In genomic region chr9:35135575-35135974, GRCm38 (mm10) we compare ENCODE assay signal across 11 mouse cellular contexts. TPM values are rescaled to one million over a fixed set of nuclear protein-coding genes. Genes with fewer than 3 reads are reported as not detected.
DNase-seq lines count a peak whose midpoint lies in the region; ATAC-seq and TF ChIP-seq lines count a peak whose summit lies in the region.
"Had no signal": no experiment of that assay in that cellular context is flagged by ENCODE, and none has a peak within 500 bp of the region (broad histone marks: within the 10 kb centered on the region; RNA-seq: fewer than 3 reads in every experiment).

No protein-coding gene starts in this region.

- DNase-seq in heart, adult 9 months (ENCODE audit: low spot score in 2 of 2), result no peak
- DNase-seq in liver, embryonic 13.5 days, result no peak
- DNase-seq in liver, embryonic 11.5 days (ENCODE audit: low spot score), result no peak
- peak; percentile 12 for DNase-seq in MEL (ENCODE audit: low read depth, low spot score)
- peak; percentile 69 to 71 for DNase-seq in cerebellum, postnatal 10 days
- DNase-seq in limb, embryonic 10.5 days (ENCODE audit: low spot score), result no peak
- DNase-seq: gastrocnemius, postnatal 14 days; thymus, adult 18-20 months had no signal

- H3K9me3 ChIP-seq in heart, embryonic 11.5 days (replicated peaks; ENCODE audit: control insufficient read depth, low read length), result no peaks in the 10 kb centered on the region
- H3K9me3 ChIP-seq in liver, embryonic 13.5 days (replicated peaks), result no peaks in the 10 kb centered on the region
- no peaks in the 10 kb centered on the region for H3K9me3 ChIP-seq in liver, embryonic 11.5 days (ENCODE audit: control insufficient read depth, low read length)
- H3K9me3 ChIP-seq in MEL (replicated peaks; ENCODE audit: insufficient read depth, low read length), result no peaks in the 10 kb centered on the region
- H3K9me3 ChIP-seq in forebrain, embryonic 16.5 days (ENCODE audit: control insufficient read depth, low read length), result no peaks in the 10 kb centered on the region
- no peaks in the 10 kb centered on the region for H3K9me3 ChIP-seq in limb, embryonic 10.5 days (replicated peaks)
- H3K9me3 ChIP-seq: intestine, embryonic 15.5 days had no signal

- no peak for ATAC-seq in heart, embryonic 11.5 days (replicated peaks; ENCODE audit: insufficient number of reproducible peaks, low FRiP score, low TSS enrichment)
- ATAC-seq in liver, embryonic 13.5 days (ENCODE audit: low read depth), result no peak
- no peak for ATAC-seq in liver, embryonic 11.5 days (replicated peaks; ENCODE audit: low FRiP score)
- ATAC-seq in forebrain, embryonic 16.5 days, result no peak
- ATAC-seq: intestine, embryonic 15.5 days had no signal

- no peaks in the 10 kb centered on the region for H3K27me3 ChIP-seq in heart, embryonic 11.5 days (ENCODE audit: control insufficient read depth, insufficient read depth, low read length)
- H3K27me3 ChIP-seq in liver, embryonic 13.5 days, result no peaks in the 10 kb centered on the region
- H3K27me3 ChIP-seq in liver, embryonic 11.5 days (replicated peaks; ENCODE audit: control insufficient read depth, insufficient read depth, low read length), result no peaks in the 10 kb centered on the region
- H3K27me3 ChIP-seq in MEL (ENCODE audit: control insufficient read depth in 1 of 2, insufficient read depth in 2 of 2, low read length in 2 of 2), result no peaks in the 10 kb centered on the region
- H3K27me3 ChIP-seq in forebrain, embryonic 16.5 days (replicated peaks; ENCODE audit: control insufficient read depth, insufficient read depth, low read length), result no peaks in the 10 kb centered on the region
- no peaks in the 10 kb centered on the region for H3K27me3 ChIP-seq in limb, embryonic 10.5 days (ENCODE audit: low read depth, poor library complexity, severe bottlenecking)
- H3K27me3 ChIP-seq: intestine, embryonic 15.5 days had no signal

- no peak for TF ChIP-seq EP300 in MEL (IDR thresholded peaks at IDR 0.05; ENCODE audit: low read depth in 1 of 2, low read length in 2 of 2)

- no peak overlapping the region for H3K9ac ChIP-seq in heart, embryonic 11.5 days (ENCODE audit: low read depth, low read length)
- H3K9ac ChIP-seq in liver, embryonic 13.5 days, result no peak overlapping the region
- no peak overlapping the region for H3K9ac ChIP-seq in liver, embryonic 11.5 days (ENCODE audit: low read depth, low read length)
- no peak overlapping the region for H3K9ac ChIP-seq in MEL (ENCODE audit: control insufficient read depth, low read depth, low read length, poor library complexity, severe bottlenecking)
- no peak overlapping the region for H3K9ac ChIP-seq in forebrain, embryonic 16.5 days (replicated peaks; ENCODE audit: low read depth, low read length)
- H3K9ac ChIP-seq: intestine, embryonic 15.5 days had no signal

- 0 out of 2 replicates have a peak, but pooled peaks cover 2% of the 10 kb centered on the region for H3K36me3 ChIP-seq in heart, embryonic 11.5 days (ENCODE audit: control insufficient read depth, insufficient read depth, low read length)
- H3K36me3 ChIP-seq in liver, embryonic 13.5 days, result peaks cover 17% of the 10 kb centered on the region; the same call in 1 of the 2 replicates
- H3K36me3 ChIP-seq in liver, embryonic 11.5 days (ENCODE audit: control insufficient read depth, insufficient read depth, low read length), result 0 out of 2 replicates have a peak, but pooled peaks cover 2% of the 10 kb centered on the region
- no peaks in the 10 kb centered on the region; a peak in 1 of 4 replicates for H3K36me3 ChIP-seq in MEL (ENCODE audit: control insufficient read depth in 1 of 2, insufficient read depth in 2 of 2, low read length in 2 of 2)
- no peaks in the 10 kb centered on the region for H3K36me3 ChIP-seq in forebrain, embryonic 16.5 days (ENCODE audit: control insufficient read depth, insufficient read depth)
- H3K36me3 ChIP-seq in limb, embryonic 10.5 days, result peaks cover 7% of the 10 kb centered on the region; the same call in 1 of the 2 replicates

- TF ChIP-seq POLR2A in MEL (IDR thresholded peaks at IDR 0.05; ENCODE audit: control insufficient read depth in 1 of 2, insufficient read depth in 1 of 2, low read depth in 1 of 2, low read length in 2 of 2, poor library complexity in 1 of 2), result no peak

- H3K4me2 ChIP-seq in heart, embryonic 11.5 days, result no peak overlapping the region
- no peak overlapping the region for H3K4me2 ChIP-seq in liver, embryonic 13.5 days
- H3K4me2 ChIP-seq in liver, embryonic 11.5 days, result no peak overlapping the region
- H3K4me2 ChIP-seq in forebrain, embryonic 16.5 days (ENCODE audit: low read length), result no peak overlapping the region
- H3K4me2 ChIP-seq: intestine, embryonic 15.5 days had no signal

- H3K79me2 ChIP-seq in MEL (ENCODE audit: control insufficient read depth, insufficient read depth, low read length, poor library complexity), result no peaks in the 10 kb centered on the region

- 60% methylated on average over 6 of the region's 6 CpGs for WGBS in heart, embryonic 11.5 days (ENCODE audit: insufficient replicate concordance)
- 70% methylated on average over 6 of the region's 6 CpGs for WGBS in liver, embryonic 13.5 days (ENCODE audit: insufficient replicate concordance)
- 74% methylated on average over 6 of the region's 6 CpGs for WGBS in liver, embryonic 11.5 days
- 73% methylated on average over 6 of the region's 6 CpGs for WGBS in forebrain, embryonic 16.5 days
- WGBS in limb, embryonic 10.5 days, result 83% methylated on average over 6 of the region's 6 CpGs

- TF ChIP-seq RAD21 in MEL (IDR thresholded peaks at IDR 0.05; ENCODE audit: low read depth, low read length), result no peak

- no peak for TF ChIP-seq CTCF in MEL (IDR thresholded peaks at IDR 0.05 in 2 of 3, conservative IDR thresholded peaks at IDR 0.05 in 1 of 3; ENCODE audit: control insufficient read depth in 1 of 3, insufficient read depth in 1 of 3, low read depth in 2 of 3, low read length in 3 of 3, poor library complexity in 1 of 3, severe bottlenecking in 1 of 3)

- peak overlapping the region; percentile 15; the same call in 1 of the 2 replicates for H3K27ac ChIP-seq in heart, embryonic 11.5 days (ENCODE audit: low read depth, low read length)
- H3K27ac ChIP-seq in liver, embryonic 13.5 days, result 0 out of 2 replicates have a peak overlapping the region, but pooled peaks have one; percentile 7
- H3K27ac ChIP-seq in liver, embryonic 11.5 days (ENCODE audit: low read depth, low read length), result no peak overlapping the region
- H3K27ac ChIP-seq in MEL (ENCODE audit: control insufficient read depth, low read depth, low read length), result no peak overlapping the region
- no peak overlapping the region for H3K27ac ChIP-seq in forebrain, embryonic 16.5 days (ENCODE audit: low read length)
- no peak overlapping the region for H3K27ac ChIP-seq in limb, embryonic 10.5 days
- H3K27ac ChIP-seq: intestine, embryonic 15.5 days had no signal

- no peak overlapping the region for H3K4me3 ChIP-seq in heart, embryonic 11.5 days (ENCODE audit: low read depth, low read length)
- no peak overlapping the region for H3K4me3 ChIP-seq in liver, embryonic 13.5 days (replicated peaks)
- H3K4me3 ChIP-seq in liver, embryonic 11.5 days (ENCODE audit: low read depth, low read length), result no peak overlapping the region
- no peak overlapping the region for H3K4me3 ChIP-seq in MEL (ENCODE audit: control insufficient read depth in 1 of 2, insufficient read depth in 1 of 2, low read depth in 2 of 2, low read length in 2 of 2)
- H3K4me3 ChIP-seq in forebrain, embryonic 16.5 days (replicated peaks; ENCODE audit: low read length), result no peak overlapping the region
- H3K4me3 ChIP-seq in limb, embryonic 10.5 days, result no peak overlapping the region
- H3K4me3 ChIP-seq: intestine, embryonic 15.5 days had no signal

- H3K4me1 ChIP-seq in heart, embryonic 11.5 days (ENCODE audit: control insufficient read depth, insufficient read depth, low read length), result peaks cover 14% of the 10 kb centered on the region
- H3K4me1 ChIP-seq in liver, embryonic 13.5 days (replicated peaks), result peaks cover 32% of the 10 kb centered on the region
- no peaks in the 10 kb centered on the region; the same call in 1 of the 2 replicates for H3K4me1 ChIP-seq in liver, embryonic 11.5 days (replicated peaks; ENCODE audit: control insufficient read depth, insufficient read depth, low read length)
- no peaks in the 10 kb centered on the region for H3K4me1 ChIP-seq in MEL (ENCODE audit: control insufficient read depth in 1 of 2, insufficient read depth in 2 of 2, low read length in 2 of 2)
- peaks cover 8% of the 10 kb centered on the region for H3K4me1 ChIP-seq in forebrain, embryonic 16.5 days (replicated peaks; ENCODE audit: control insufficient read depth, insufficient read depth, low read length)
- H3K4me1 ChIP-seq in limb, embryonic 10.5 days, result peaks cover 12% of the 10 kb centered on the region
- H3K4me1 ChIP-seq: intestine, embryonic 15.5 days had no signal

TF ChIP-seq in MEL, 35 proteins besides CTCF, POLR2A, EP300 and RAD21 (continues in another document):
- TF ChIP-seq UBTF (IDR thresholded peaks at IDR 0.05; ENCODE audit: borderline replicate concordance, insufficient read depth, low read depth, low read length), result no peak
- no peak for TF ChIP-seq ELF1 (IDR thresholded peaks at IDR 0.05; ENCODE audit: low read depth, low read length)
- TF ChIP-seq SMC3 (IDR thresholded peaks at IDR 0.05; ENCODE audit: low read depth, low read length), result no peak
- no peak for TF ChIP-seq ETS1 (IDR thresholded peaks at IDR 0.05; ENCODE audit: low read depth, low read length)

RNA-seq across cellular contexts. Expression of gene St3gal4, which starts 16.5 kb away (rescaled TPM):
- 19.8 and 20.5 TPM in 2 replicates for polyA plus RNA-seq in heart, embryonic 11.5 days (2014; fragmentation: Nextera tagmentation; extraction: Ambion mirVana)
- polyA plus RNA-seq in liver, embryonic 13.5 days (2015; fragmentation: Nextera tagmentation; extraction: Ambion mirVana), result 24.1 and 26.1 TPM in 2 replicates
- polyA plus RNA-seq in liver, embryonic 11.5 days (2014; fragmentation: Nextera tagmentation; extraction: Ambion mirVana), result 34.8 and 40.1 TPM in 2 replicates
- total RNA-seq in MEL (2012; rRNA removed), result 37.4 and 56.3 TPM in 2 replicates
- polyA plus RNA-seq in MEL (2012; ENCODE audit: insufficient read depth in 1 of 2, insufficient read length in 2 of 2, low read depth in 1 of 2, low replicate concordance in 2 of 2, missing spikeins in 1 of 2), result 10 to 100 TPM in 1 of 2 experiments, not detected in 1; 54.2 TPM
- polyA plus RNA-seq in forebrain, embryonic 16.5 days (2015; fragmentation: Nextera tagmentation; extraction: Ambion mirVana), result 13.0 and 13.6 TPM in 2 replicates
- 19.0 and 21.3 TPM in 2 replicates for polyA plus RNA-seq in limb, embryonic 10.5 days (2016; fragmentation: Nextera tagmentation; extraction: Ambion mirVana)

RNA-seq across cellular contexts. Expression of gene Dcps, which starts 40.3 kb away (rescaled TPM):
- polyA plus RNA-seq in heart, embryonic 11.5 days (2014; fragmentation: Nextera tagmentation; extraction: Ambion mirVana), result 68.0 and 69.3 TPM in 2 replicates
- 58.6 and 62.9 TPM in 2 replicates for polyA plus RNA-seq in liver, embryonic 13.5 days (2015; fragmentation: Nextera tagmentation; extraction: Ambion mirVana)
- 90.9 and 95.2 TPM in 2 replicates for polyA plus RNA-seq in liver, embryonic 11.5 days (2014; fragmentation: Nextera tagmentation; extraction: Ambion mirVana)
- total RNA-seq in MEL (2012; rRNA removed), result 54.3 and 58.0 TPM in 2 replicates
- 100 to 1,000 TPM in 1 of 2 experiments, not detected in 1; 115 TPM for polyA plus RNA-seq in MEL (2012; ENCODE audit: insufficient read depth in 1 of 2, insufficient read length in 2 of 2, low read depth in 1 of 2, low replicate concordance in 2 of 2, missing spikeins in 1 of 2)
- 80.4 TPM in 2 replicates for polyA plus RNA-seq in forebrain, embryonic 16.5 days (2015; fragmentation: Nextera tagmentation; extraction: Ambion mirVana)
- polyA plus RNA-seq in limb, embryonic 10.5 days (2016; fragmentation: Nextera tagmentation; extraction: Ambion mirVana), result 86.0 and 92.3 TPM in 2 replicates

Comparison
In these comparisons a context has a peak if more than half of its experiments do, and no peak if none do; other contexts are left out.
1. H3K27ac ChIP-seq: peak in heart, embryonic 11.5 days (single experiment) and liver, embryonic 13.5 days (single experiment); none in liver, embryonic 11.5 days (single experiment), MEL (single experiment), forebrain, embryonic 16.5 days (single experiment) and limb, embryonic 10.5 days (single experiment).
2. DNase-seq: peak in MEL (single experiment) and cerebellum, postnatal 10 days (2 of 2); none in heart, adult 9 months (0 of 2), liver, embryonic 13.5 days (single experiment), liver, embryonic 11.5 days (single experiment) and limb, embryonic 10.5 days (single experiment).